Mouse (Mus musculus) cerebral cortex, adult 2 months (tissue): ENCODE measurements around the gene Edem3.

ENCODE experiments used
- WGBS: fragments of 180-500 bp; shearing (Covaris S2); methylation state at CpG from one replicate; pipeline ENCODE4 v1.1.7; 2018; 5-methylcytosine and 5-hydroxymethylcytosine counted together

Edem3 gene

GRCm38 (mm10) chr1:151754881-151755659 is at the start of gene Edem3:
Edem3 (plus strand) TSS chr1:151755371.
- WGBS, result under 1% methylated on average over 57 of the region's 64 CpGs

GRCm38 (mm10) chr1:151705723-151706396 is 49.3 kb upstream of the Edem3 start:
- WGBS, result 30% methylated on average over 11 of the region's 11 CpGs

GRCm38 (mm10) chr1:151706397-151706752 is 48.8 kb upstream of the Edem3 start:
- WGBS, result 81% methylated on average over 3 of the region's 3 CpGs

GRCm38 (mm10) chr1:151708966-151709733 is 46.0 kb upstream of the Edem3 start:
- 52% methylated on average over 13 of the region's 13 CpGs for WGBS

- 54% methylated on average over 2 of the region's 2 CpGs for WGBS
These were observed 45.5 kb upstream of the Edem3 start for GRCm38 (mm10) chr1:151709734-151710022.

- WGBS, result 63% methylated on average over 5 of the region's 5 CpGs
These were observed 44.6 kb upstream of the Edem3 start for GRCm38 (mm10) chr1:151710424-151711055.

GRCm38 (mm10) chr1:151711062-151711461 is 44.1 kb upstream of the Edem3 start:
- WGBS, result 83% methylated on average over 7 of the region's 7 CpGs

GRCm38 (mm10) chr1:151712664-151713063 is 42.5 kb upstream of the Edem3 start:
- 78% methylated on average over 5 of the region's 5 CpGs for WGBS

GRCm38 (mm10) chr1:151716024-151716710 is 39.0 kb upstream of the Edem3 start:
- 90% methylated on average over 11 of the region's 11 CpGs for WGBS

GRCm38 (mm10) chr1:151717624-151718023 is 37.5 kb upstream of the Edem3 start:
- WGBS, result 93% methylated on average over 5 of the region's 5 CpGs

- 90% methylated on average over 8 of the region's 8 CpGs for WGBS
These were observed 36.6 kb upstream of the Edem3 start for GRCm38 (mm10) chr1:151718575-151718974.

GRCm38 (mm10) chr1:151719911-151720310 is 35.3 kb upstream of the Edem3 start:
- WGBS, result 87% methylated on average over 5 of the region's 5 CpGs

GRCm38 (mm10) chr1:151720566-151720965 is 34.6 kb upstream of the Edem3 start:
- WGBS, result 86% methylated on average over 2 of the region's 2 CpGs

- WGBS, result 41% methylated on average over 10 of the region's 10 CpGs
These were observed 33.7 kb upstream of the Edem3 start for GRCm38 (mm10) chr1:151721357-151721983.

GRCm38 (mm10) chr1:151723771-151724170 is 31.4 kb upstream of the Edem3 start:
- WGBS, result 92% methylated on average over 4 of the region's 4 CpGs

GRCm38 (mm10) chr1:151725590-151725989 is 29.6 kb upstream of the Edem3 start:
- WGBS, result 83% methylated on average over 2 of the region's 2 CpGs

- WGBS, result 76% methylated on average over 6 of the region's 6 CpGs
These were observed 28.8 kb upstream of the Edem3 start for GRCm38 (mm10) chr1:151726358-151726757.

GRCm38 (mm10) chr1:151728141-151728540 is 27.0 kb upstream of the Edem3 start:
- 94% methylated on average over 4 of the region's 4 CpGs for WGBS

- 84% methylated on average over 2 of the region's 2 CpGs for WGBS
These were observed 18.0 kb upstream of the Edem3 start for GRCm38 (mm10) chr1:151737146-151737545.

GRCm38 (mm10) chr1:151741199-151741621 is 14.0 kb upstream of the Edem3 start:
- 85% methylated on average over 7 of the region's 7 CpGs for WGBS

- WGBS, result 99% methylated on average over 2 of the region's 2 CpGs
These were observed 5.3 kb upstream of the Edem3 start for GRCm38 (mm10) chr1:151749894-151750293.
